Mouse (Mus musculus) hindlimb bud, embryonic 11.5 days (tissue): ENCODE results near the gene Tsga10ip.

ENCODE experiments used
- DNase-seq: peaks from one replicate; pipeline ENCODE4 v3.0.0-alpha.2; 2012; ENCODE audit warnings: low read depth, low spot score; ENCODE audit errors: extremely low spot score

The Tsga10ip gene

GRCm38 (mm10) chr19:5348064-5348463 lies 54.3 kb downstream of the Tsga10ip start:
- DNase-seq, result no peak

GRCm38 (mm10) chr19:5345297-5346131 lies 56.8 kb downstream of the Tsga10ip start:
- no peak for DNase-seq

DNA sequence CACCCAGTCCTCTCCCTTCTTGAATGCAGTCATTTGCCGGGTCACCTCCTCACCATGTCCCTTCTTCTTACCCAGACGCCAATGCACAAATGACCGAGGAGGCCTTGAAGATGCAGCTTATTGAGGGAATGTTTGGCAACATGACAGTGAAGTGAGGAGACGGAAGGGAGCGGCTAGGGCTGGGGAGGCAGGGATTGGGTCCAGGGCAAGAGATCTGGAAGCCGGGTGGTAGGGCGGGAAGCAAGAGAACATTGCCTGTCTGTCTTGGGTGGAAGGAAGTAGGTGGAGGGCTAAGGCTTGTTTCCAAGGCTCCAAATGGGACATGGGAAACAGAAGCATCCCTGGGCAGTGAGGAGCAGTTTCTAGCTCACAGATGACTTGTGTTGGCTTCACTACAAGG lies 61.0 kb downstream of the Tsga10ip start:
- no peak for DNase-seq
